Mouse (Mus musculus) midbrain, embryonic 13.5 days (tissue): Measurements from ENCODE around the gene Epo. TPM values are rescaled to one million over a fixed set of nuclear protein-coding genes. Genes with fewer than 3 reads are reported as not detected.

Experiments used
- ATAC-seq: fragments of 200-750 bp; cut with Nextera tagmentation; 2 replicates; pipeline ENCODE4 v1.8.0; 2017; ENCODE audit warnings: mild to moderate bottlenecking, moderate TSS enrichment, moderate library complexity
- H3K27ac ChIP-seq: fragments of 300-500 bp; sonication (generic); 2 replicates; pipeline ENCODE4 v1.5.1; 2015; ENCODE audit warnings: inconsistent platforms, mild to moderate bottlenecking, moderate library complexity
- H3K27me3 ChIP-seq: fragments of 300-500 bp; sonication (generic); 2 replicates; pipeline ENCODE4 v1.6.1; 2015; ENCODE audit warnings: mild to moderate bottlenecking, inconsistent platforms
- H3K36me3 ChIP-seq: fragments of 300-500 bp; sonication (generic); 2 replicates; pipeline ENCODE4 v1.6.1; 2015; ENCODE audit warnings: mild to moderate bottlenecking, inconsistent platforms
- H3K4me1 ChIP-seq: fragments of 300-500 bp; sonication (generic); replicated peaks from 2 replicates; pipeline ENCODE4 v1.6.1; 2015; ENCODE audit warnings: inconsistent platforms
- H3K4me2 ChIP-seq: fragments of 300-500 bp; sonication (generic); replicated peaks from 2 replicates; pipeline ENCODE4 v1.6.1; 2015; ENCODE audit warnings: moderate library complexity, mild to moderate bottlenecking, inconsistent platforms
- H3K4me3 ChIP-seq: fragments of 300-500 bp; sonication (generic); replicated peaks from 2 replicates; pipeline ENCODE4 v1.5.1; 2015; ENCODE audit warnings: mild to moderate bottlenecking, inconsistent platforms
- H3K9ac ChIP-seq: fragments of 300-500 bp; sonication (generic); replicated peaks from 2 replicates; pipeline ENCODE4 v1.6.1; 2015; ENCODE audit warnings: mild to moderate bottlenecking, inconsistent platforms
- H3K9me3 ChIP-seq: fragments of 300-500 bp; sonication (generic); 2 replicates; pipeline ENCODE4 v1.6.1; 2016; ENCODE audit warnings: mild to moderate bottlenecking, inconsistent platforms
- WGBS: fragments of 180-500 bp; shearing (Covaris S2); methylation state at CpG from one replicate; pipeline ENCODE4 v1.1.7; 2015; 5-methylcytosine and 5-hydroxymethylcytosine counted together
- polyA plus RNA-seq: library from polyadenylated mRNA; unstranded; fragments of >200 nt; fragmentation: Nextera tagmentation; extraction: Ambion mirVana; gene quantifications from 2 replicates; pipeline ENCODE4 v1.2.1, GENCODE M21; 2015

Gene Epo
- polyA plus RNA-seq, 1 experiment from 2014 or later: not detected

GRCm38 (mm10) chr5:137537461-137537860 is 4.4 kb upstream of the Epo start:
- Histone ChIP-seq H3K27ac (no peak overlapping the region), H3K9me3 (no peaks in the 10 kb centered on the region), H3K27me3 (peaks cover 3% of the 10 kb centered on the region; the same call in 1 of the 2 replicates), H3K36me3 (no peaks in the 10 kb centered on the region), H3K4me2 (no peak overlapping the region), H3K9ac (no peak overlapping the region), H3K4me3 (no peak overlapping the region), H3K4me1 (peaks cover 12% of the 10 kb centered on the region)
- no peak for ATAC-seq
- 72% methylated on average over 4 of the region's 4 CpGs for WGBS

DNA sequence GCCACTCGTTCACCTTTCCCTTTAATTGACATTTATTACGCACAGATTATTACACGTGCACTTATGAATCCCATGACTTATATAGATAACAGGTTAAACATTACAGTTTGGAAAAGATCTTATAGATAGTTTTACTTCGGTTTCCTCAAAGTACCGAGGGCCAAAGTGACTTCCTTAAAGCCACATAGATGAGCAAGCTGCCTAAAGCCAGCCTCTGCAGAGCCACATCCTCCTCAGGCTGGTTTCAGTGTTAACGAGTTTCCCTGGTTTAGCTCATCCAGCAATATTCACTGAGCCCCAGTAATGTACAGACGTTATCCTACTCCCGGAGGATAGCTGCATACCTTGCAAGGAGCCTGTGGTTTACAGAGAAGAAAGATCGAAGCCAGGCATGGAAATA is 2.3 kb upstream of the Epo start:
- Histone ChIP-seq H3K9me3 (no peaks in the 10 kb centered on the region), H3K9ac (no peak overlapping the region), H3K27me3 (peaks cover 3% of the 10 kb centered on the region; the same call in 1 of the 2 replicates), H3K27ac (no peak overlapping the region), H3K4me3 (no peak overlapping the region), H3K36me3 (no peaks in the 10 kb centered on the region), H3K4me1 (peaks cover 16% of the 10 kb centered on the region), H3K4me2 (no peak overlapping the region)
- 87% methylated on average over 9 of the region's 9 CpGs for WGBS
- ATAC-seq: no peak

DNA sequence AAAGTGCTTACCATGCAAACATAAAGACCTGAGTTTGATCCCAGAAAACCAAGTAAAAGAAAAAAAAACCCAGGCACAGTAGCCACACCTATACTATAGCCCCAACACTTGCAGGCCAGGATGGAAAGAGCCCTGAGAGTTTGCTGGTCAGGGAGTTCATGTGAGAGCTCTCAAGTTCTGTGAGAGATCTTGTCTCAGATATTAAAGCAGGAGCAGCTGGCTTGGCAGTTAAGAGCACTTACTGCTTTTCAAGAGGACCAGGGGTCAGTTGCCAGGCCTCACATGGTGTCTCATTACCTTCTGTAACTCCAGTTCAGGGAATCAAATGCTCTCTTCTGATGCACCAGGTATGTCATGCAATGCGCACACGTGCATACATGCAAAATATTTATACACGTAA is 1.7 kb upstream of the Epo start:
- Histone ChIP-seq H3K27me3 (peaks cover 3% of the 10 kb centered on the region; the same call in 1 of the 2 replicates), H3K4me3 (no peak overlapping the region), H3K4me2 (no peak overlapping the region), H3K9me3 (no peaks in the 10 kb centered on the region), H3K27ac (no peak overlapping the region), H3K9ac (no peak overlapping the region), H3K4me1 (peaks cover 22% of the 10 kb centered on the region), H3K36me3 (peaks cover 4% of the 10 kb centered on the region)
- no peak for ATAC-seq
- WGBS: 94% methylated on average over 3 of the region's 3 CpGs

- H3K36me3 ChIP-seq: peaks cover 24% of the 10 kb centered on the region
These were observed 280 bp downstream of the Epo start for GRCm38 (mm10) chr5:137532808-137533116.

DNA sequence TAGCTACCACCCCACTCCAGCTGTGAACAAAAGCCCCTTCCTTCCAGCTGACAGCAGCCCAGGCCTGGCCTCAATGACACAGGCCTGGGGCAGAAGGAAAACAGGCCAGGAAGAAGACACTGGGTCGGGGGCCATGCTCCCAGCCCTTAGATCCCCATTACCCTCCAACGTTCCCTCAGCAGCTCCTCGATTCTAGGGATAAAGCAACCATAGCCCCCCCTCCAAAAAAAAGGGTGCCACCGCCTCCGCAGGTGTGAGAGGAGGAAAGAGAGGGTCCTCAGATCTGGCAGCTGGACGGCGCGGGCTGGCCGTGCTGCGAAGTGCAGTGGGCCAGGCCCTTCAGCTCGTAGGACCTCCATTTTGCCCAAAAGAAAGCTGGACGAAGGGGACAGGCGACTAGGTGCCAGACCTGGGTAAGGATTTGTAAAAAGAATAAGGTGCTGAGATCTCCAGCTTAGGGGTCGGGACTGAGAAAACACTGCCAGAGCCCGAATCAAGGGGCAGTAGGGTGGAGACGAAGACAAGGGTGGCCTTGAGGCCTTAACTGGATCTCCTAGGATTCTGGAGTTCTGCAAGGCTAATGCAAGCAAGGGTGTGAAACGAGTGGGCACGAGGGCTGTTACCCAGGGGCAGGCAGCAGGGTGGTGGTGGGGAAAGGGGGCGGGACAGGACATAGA is 773 bp downstream of the Epo start:
- peak overlapping the region; percentile 91 for H3K4me3 ChIP-seq
- peak overlapping the region; percentile 91 for H3K4me2 ChIP-seq
- peaks cover 29% of the 10 kb centered on the region for H3K36me3 ChIP-seq
- H3K27ac ChIP-seq: peak overlapping the region; percentile 98
- ATAC-seq: no peak
- peaks cover 3% of the 10 kb centered on the region; the same call in 1 of the 2 replicates for H3K27me3 ChIP-seq
- peak overlapping the region; percentile 98 for H3K9ac ChIP-seq
- H3K9me3 ChIP-seq: no peaks in the 10 kb centered on the region
- under 1% methylated on average over 19 of the region's 19 CpGs for WGBS
- peaks cover 36% of the 10 kb centered on the region for H3K4me1 ChIP-seq

More at GRCm38 (mm10) chr5:137532808-137533116, 280 bp downstream of the Epo start:
- Histone ChIP-seq H3K27me3 (peaks cover 3% of the 10 kb centered on the region; the same call in 1 of the 2 replicates), H3K27ac (peak overlapping the region; percentile 98), H3K9ac (peak overlapping the region; percentile 98), H3K4me1 (peaks cover 32% of the 10 kb centered on the region), H3K4me3 (peak overlapping the region; percentile 91), H3K4me2 (peak overlapping the region; percentile 91), H3K9me3 (no peaks in the 10 kb centered on the region)
- ATAC-seq: no peak
- 0% methylated on average over 9 of the region's 12 CpGs for WGBS

- H3K9ac ChIP-seq: peak overlapping the region; percentile 98
- peaks cover 3% of the 10 kb centered on the region; the same call in 1 of the 2 replicates for H3K27me3 ChIP-seq
- ATAC-seq: peak; percentile 44
- WGBS: under 1% methylated on average over 50 of the region's 51 CpGs
- peaks cover 43% of the 10 kb centered on the region for H3K4me1 ChIP-seq
- peak overlapping the region; percentile 91 for H3K4me3 ChIP-seq
- H3K4me2 ChIP-seq: peak overlapping the region; percentile 91
- H3K36me3 ChIP-seq: peaks cover 36% of the 10 kb centered on the region
- H3K27ac ChIP-seq: peak overlapping the region; percentile 98
- H3K9me3 ChIP-seq: no peaks in the 10 kb centered on the region
These were observed 1.5 kb downstream of the Epo start for GRCm38 (mm10) chr5:137531414-137532130.

GRCm38 (mm10) chr5:137530588-137531413 is 2.2 kb downstream of the Epo start:
- Histone ChIP-seq H3K4me3 (peak overlapping the region; percentile 91), H3K27me3 (no peaks in the 10 kb centered on the region), H3K4me2 (peak overlapping the region; percentile 91), H3K27ac (peak overlapping the region; percentile 98), H3K9ac (peak overlapping the region; percentile 98), H3K36me3 (peaks cover 43% of the 10 kb centered on the region), H3K9me3 (no peaks in the 10 kb centered on the region), H3K4me1 (peaks cover 49% of the 10 kb centered on the region)
- under 1% methylated on average over 43 of the region's 46 CpGs for WGBS
- ATAC-seq: peak; percentile 43

GRCm38 (mm10) chr5:137530075-137530474 is 3.0 kb downstream of the Epo start:
- ATAC-seq: no peak
- Histone ChIP-seq H3K36me3 (peaks cover 50% of the 10 kb centered on the region), H3K9ac (peak overlapping the region; percentile 98), H3K27me3 (no peaks in the 10 kb centered on the region), H3K4me2 (peak overlapping the region; percentile 91), H3K4me1 (peaks cover 56% of the 10 kb centered on the region), H3K27ac (peak overlapping the region; percentile 98), H3K9me3 (no peaks in the 10 kb centered on the region), H3K4me3 (peak overlapping the region; percentile 91)
- WGBS: 62% methylated on average over 8 of the region's 8 CpGs

DNA sequence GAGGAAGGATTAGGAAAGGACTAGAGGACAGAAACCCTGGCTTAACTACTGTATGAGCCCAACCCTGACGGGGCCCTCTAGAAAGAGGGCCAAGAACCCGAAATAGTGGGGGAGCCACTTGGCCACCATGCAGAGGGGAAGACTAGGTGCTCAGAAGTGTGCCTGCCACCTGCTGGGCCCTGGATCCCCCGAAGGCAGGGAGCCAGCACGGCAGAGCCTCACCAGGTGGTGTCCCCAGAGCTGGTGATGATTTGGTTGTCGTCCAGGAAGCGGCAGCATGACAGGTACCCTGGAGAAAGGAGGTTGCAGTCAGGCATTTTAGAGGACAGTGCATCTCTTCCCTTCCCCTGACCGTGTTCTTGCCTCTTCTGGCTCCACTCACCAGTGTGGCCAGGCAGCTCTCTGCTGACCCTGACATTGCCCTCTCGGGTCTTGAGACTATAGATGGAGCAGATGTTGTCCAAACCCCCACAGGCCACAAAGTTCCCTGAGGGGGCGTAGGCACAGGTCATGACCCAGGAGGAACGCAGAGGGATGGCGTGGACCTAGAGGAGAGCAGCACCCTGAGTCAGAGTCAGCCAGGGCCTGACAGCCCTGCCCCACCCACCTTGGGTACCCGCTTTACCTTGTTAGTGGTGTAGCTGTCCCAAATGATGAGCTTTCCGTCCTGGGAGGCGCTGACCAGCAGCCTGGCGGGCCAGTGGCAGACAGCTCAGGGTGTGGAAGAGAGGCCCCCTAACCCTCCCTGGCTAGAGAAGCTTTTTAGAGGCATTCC is 3.6 kb downstream of the Epo start:
- WGBS: 73% methylated on average over 15 of the region's 15 CpGs
- Histone ChIP-seq H3K9ac (peak overlapping the region; percentile 98; the same call in 1 of the 2 replicates), H3K9me3 (no peaks in the 10 kb centered on the region), H3K4me3 (peak overlapping the region; percentile 91), H3K27ac (peak overlapping the region; percentile 98), H3K4me1 (peaks cover 58% of the 10 kb centered on the region), H3K36me3 (peaks cover 57% of the 10 kb centered on the region), H3K4me2 (peak overlapping the region; percentile 91), H3K27me3 (no peaks in the 10 kb centered on the region)
- no peak for ATAC-seq

- no peaks in the 10 kb centered on the region for H3K9me3 ChIP-seq
- 80% methylated on average over 22 of the region's 22 CpGs for WGBS
- no peak overlapping the region for H3K4me3 ChIP-seq
- ATAC-seq: no peak
- 0 out of 2 replicates have a peak overlapping the region, but pooled peaks have one; percentile 10 for H3K27ac ChIP-seq
- H3K4me2 ChIP-seq: no peak overlapping the region
- H3K36me3 ChIP-seq: peaks cover 67% of the 10 kb centered on the region
- H3K27me3 ChIP-seq: no peaks in the 10 kb centered on the region
- H3K9ac ChIP-seq: peak overlapping the region; percentile 33; the same call in 1 of the 2 replicates
- H3K4me1 ChIP-seq: peaks cover 53% of the 10 kb centered on the region
These were observed 4.6 kb downstream of the Epo start for GRCm38 (mm10) chr5:137528247-137528968.

GRCm38 (mm10) chr5:137527413-137527812 is 5.6 kb downstream of the Epo start:
- H3K4me2 ChIP-seq: no peak overlapping the region
- H3K36me3 ChIP-seq: peaks cover 76% of the 10 kb centered on the region
- no peaks in the 10 kb centered on the region for H3K9me3 ChIP-seq
- H3K9ac ChIP-seq: no peak overlapping the region
- H3K4me3 ChIP-seq: no peak overlapping the region
- H3K4me1 ChIP-seq: peaks cover 53% of the 10 kb centered on the region
- H3K27me3 ChIP-seq: no peaks in the 10 kb centered on the region
- no peak for ATAC-seq
- H3K27ac ChIP-seq: peak overlapping the region; percentile 80
- 29% methylated on average over 1 of the region's 1 CpGs for WGBS
